Mouse (Mus musculus): Measurements from ENCODE around the gene Smok3b.
"Not testable (repeated sequence)": the region's sequence is repeated elsewhere in the genome, so short reads cannot be mapped to it uniquely, and the experiment has no call there.

The Smok3b gene

DNA sequence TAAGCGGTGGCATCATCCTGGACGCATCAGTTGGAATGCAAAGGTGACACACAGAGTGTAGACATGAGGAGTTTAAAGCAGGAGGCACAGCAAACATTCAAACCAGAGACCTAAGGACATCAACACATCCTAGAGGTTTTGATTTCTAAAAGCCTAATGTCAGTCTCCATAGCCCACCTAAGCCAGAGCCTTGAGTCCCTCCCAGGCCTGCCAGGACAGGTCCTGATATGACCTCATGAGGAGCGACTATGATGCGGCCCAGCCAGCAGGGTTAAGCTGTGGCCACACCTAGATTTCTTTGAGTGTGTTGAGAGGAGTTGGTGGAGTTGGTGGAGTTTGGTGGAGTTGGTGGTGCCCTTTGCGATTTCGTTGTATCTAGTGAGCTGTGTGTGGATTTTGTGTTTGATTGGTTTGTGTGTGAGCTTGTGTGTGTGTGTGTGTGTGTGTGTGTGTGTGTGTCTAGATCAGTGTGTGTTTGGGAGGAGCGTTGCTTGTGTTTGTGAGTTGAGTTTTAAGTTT is at the start of gene Smok3b, which contains the start of gene Smok3a:
Smok3b (plus strand) TSS at position 469 of the 519 bp plus-strand sequence.
Smok3a (plus strand) TSS at position 301 of the 519 bp plus-strand sequence.
- DNase-seq (ENCODE audit: low read depth, low spot score), result not testable (repeated sequence)

- DNase-seq (ENCODE audit: low read depth, low spot score), result no peak
Measured at GRCm38 (mm10) chr5:137973161-137973560, 48.1 kb upstream of the Smok3b start.

DNA sequence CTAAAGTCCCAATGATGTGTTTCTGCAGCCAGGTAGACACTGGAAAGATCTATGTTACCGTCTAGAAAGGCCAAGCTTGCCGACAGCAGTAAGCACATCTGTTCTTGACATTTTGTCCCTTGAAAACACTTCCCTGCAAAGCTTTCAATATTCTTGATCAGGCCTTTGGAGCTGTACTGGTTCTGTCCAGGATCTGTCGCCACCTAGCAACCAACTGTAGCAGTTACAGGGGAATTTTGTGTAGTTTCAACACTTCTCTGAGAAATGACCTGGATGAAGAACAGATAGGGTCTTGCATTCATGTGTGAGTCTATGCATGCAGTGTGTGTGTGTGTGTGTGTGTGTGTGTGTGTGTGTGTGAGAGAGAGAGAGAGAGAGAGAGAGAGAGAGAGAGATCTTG is 47.5 kb upstream of the Smok3b start:
- no peak for DNase-seq (ENCODE audit: low read depth, low spot score)

DNA sequence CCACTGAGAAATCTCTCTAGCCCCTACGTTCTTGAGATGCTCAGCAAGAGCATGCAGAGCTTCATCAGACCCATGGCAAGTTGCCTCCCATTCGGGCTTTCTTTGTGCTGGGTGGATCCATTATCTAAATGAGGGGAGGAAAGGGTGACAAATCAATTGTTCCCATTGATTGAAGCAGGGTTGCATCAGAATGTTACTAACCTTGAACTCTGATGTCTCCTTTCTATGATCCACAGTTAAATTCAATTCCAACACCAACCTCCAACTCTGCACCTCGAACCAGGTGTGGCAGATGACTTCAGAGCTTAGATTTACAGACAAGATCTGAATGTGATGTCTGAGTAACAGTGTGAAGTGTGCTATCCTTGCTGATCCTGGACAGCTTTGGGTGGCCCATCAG is 46.5 kb upstream of the Smok3b start:
- no peak for DNase-seq (ENCODE audit: low read depth, low spot score)

DNA sequence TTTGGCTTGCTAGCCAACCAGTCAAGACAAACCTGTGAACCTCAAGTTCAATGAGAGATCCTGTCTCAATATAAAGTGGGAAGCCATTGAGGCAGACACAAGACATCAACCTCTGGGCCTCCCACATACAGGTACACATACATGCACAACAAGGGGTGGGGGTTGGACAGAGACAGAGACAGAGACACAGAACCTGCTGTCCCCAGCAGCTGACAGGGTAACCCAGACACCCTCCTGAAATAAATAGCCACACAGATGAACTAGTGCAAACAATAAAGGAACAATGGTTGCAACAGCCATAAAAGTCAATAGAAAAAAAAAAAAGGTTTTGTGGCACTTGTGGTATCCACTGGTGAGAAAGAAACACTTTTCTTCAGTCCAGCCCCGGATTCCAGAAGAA is 45.8 kb upstream of the Smok3b start:
- no peak for DNase-seq (ENCODE audit: low read depth, low spot score)

GRCm38 (mm10) chr5:137977291-137977690 is 43.9 kb upstream of the Smok3b start:
- DNase-seq (ENCODE audit: low read depth, low spot score), result no peak

DNA sequence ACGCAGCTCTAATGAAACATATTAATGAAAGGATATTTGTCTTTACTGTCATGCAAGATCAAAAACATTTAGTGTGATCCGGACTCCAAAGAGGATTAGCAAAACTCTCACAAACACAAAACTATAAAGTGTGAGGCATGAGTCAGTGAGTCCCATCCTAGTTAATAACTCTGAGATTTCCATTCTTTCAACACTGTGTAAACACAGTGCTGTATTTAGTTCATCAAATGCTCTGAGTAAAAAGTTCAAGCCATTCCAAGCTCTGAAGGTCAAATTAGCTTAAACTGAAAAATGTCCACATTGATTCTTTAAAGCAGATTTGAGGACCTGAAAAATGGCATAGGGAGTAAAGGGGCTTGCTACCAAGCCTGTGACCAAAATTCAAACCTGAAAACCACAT is 42.1 kb upstream of the Smok3b start:
- DNase-seq (ENCODE audit: low read depth, low spot score), result no peak

DNA sequence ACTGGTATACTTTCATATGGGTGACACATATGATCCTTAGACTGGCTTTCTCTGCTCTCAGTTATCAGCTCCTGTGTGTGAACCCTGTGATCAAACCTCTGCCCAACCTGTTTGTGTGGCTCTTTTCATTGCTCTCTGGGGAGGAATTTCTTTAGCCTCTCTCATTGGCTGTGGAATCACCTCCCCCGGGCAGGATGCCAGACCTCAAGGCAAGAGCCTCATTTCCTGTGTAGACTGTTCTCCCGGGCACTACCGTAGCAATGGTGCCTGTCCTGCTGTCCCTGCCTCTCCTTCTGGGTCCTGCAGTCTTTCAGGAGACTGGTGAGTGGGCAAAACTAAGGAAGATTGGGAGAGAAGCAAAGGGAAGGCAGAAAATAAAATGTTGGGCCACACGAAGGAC is 39.9 kb upstream of the Smok3b start, which contains the start of gene Azgp1:
Azgp1 (plus strand) TSS at position 221 of the 400 bp plus-strand sequence.
- no peak for DNase-seq (ENCODE audit: low read depth, low spot score)

DNA sequence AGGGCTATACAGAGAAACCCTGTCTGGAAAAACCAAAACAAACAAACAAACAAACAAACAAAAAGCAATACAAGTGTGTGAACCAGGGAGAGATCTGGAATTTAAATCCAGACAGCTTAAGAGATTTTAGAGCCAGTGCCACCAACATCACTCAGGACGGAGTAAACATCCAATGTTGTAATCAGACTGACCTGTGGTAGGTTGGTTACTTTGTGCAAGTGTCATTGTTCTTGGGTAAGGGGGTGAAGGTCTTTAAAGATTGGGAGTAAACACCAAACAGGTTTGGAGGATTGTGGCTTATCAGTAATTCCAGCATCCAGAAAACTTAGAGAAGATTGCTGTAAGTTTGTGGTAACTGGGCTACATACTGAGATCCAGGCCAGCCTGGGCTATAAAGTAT is 34.9 kb upstream of the Smok3b start:
- DNase-seq (ENCODE audit: low read depth, low spot score), result no peak

- DNase-seq (ENCODE audit: low read depth, low spot score), result no peak
Measured at GRCm38 (mm10) chr5:138009437-138009836, 11.8 kb upstream of the Smok3b start.

DNA sequence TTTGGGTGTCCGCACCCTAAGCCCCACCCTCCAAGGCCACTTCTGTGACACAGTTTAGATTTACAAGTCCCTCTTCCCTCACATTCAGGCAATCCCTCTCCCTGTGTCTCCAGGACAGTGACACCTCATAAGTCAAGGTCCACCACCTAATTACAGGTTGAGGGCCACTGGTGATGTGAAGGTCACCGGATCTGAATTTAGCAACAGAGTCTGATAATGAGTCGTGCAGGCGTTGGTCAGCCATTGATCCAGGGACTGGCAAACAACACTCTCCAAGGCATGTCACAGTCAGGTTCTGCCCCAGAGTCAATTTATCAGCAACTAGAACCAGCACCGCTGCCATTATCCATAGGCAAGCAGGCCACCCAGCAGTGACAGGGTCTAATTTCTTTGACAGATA is 8.8 kb upstream of the Smok3b start:
- no peak for DNase-seq (ENCODE audit: low read depth, low spot score)

- DNase-seq (ENCODE audit: low read depth, low spot score), result no peak
Measured at GRCm38 (mm10) chr5:138016530-138016929, 4.7 kb upstream of the Smok3b start.

- DNase-seq (ENCODE audit: low read depth, low spot score), result no peak
Measured at GRCm38 (mm10) chr5:138016997-138017396, 4.2 kb upstream of the Smok3b start.

DNA sequence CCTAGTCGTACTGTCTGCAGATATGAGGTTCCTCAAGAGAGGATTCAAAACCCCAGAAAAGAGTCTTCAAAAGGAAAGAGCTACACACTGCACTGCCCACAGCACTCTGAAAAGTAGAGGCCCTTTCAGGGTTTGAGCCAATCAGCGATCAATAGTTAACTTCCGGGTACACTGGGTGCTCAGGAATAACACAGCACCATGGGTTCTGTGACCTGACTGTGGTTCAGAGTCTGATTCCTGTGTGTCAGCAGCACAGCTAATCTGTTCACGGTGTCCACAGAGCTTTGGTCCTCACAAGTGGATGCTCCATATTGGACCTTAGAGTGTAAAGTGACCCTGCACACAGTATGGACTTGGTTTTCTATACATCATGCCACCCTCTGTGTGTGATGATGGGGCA is 1.7 kb upstream of the Smok3b start:
- not testable (repeated sequence) for DNase-seq (ENCODE audit: low read depth, low spot score)

DNA sequence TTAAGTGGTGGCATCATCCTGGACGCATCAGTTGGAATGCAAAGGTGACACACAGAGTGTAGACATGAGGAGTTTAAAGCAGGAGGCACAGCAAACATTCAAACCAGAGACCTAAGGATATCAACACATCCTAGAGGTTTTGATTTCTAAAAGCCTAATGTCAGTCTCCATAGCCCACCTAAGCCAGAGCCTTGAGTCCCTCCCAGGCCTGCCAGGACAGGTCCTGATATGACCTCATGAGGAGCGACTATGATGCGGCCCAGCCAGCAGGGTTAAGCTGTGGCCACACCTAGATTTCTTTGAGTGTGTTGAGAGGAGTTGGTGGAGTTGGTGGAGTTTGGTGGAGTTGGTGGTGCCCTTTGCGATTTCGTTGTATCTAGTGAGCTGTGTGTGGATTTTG is 31.7 kb downstream of the Smok3b start, which contains the start of gene Smok3c:
Smok3c (plus strand) TSS at position 301 of the 400 bp plus-strand sequence.
- DNase-seq (ENCODE audit: low read depth, low spot score), result not testable (repeated sequence)

DNA sequence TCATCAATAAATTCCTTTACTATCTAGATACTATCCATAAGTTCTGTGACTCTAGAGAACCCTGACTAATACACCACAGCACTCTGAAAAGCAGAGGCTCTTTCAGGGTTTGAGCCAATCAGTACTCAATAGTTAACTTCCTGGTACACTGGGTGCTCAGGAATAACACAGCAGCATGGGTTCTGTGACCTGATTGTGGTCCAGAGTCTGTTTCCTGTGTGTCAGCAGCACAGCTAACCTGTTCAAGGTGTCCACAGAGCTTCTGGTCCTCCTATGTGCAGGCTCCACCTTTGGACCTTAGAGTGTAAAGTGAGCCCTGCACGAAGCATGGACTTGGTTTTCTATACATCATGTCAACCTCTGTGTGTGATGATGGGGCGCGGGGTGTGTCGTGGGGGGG is 52.6 kb downstream of the Smok3b start:
- DNase-seq (ENCODE audit: low read depth, low spot score), result no peak

DNA sequence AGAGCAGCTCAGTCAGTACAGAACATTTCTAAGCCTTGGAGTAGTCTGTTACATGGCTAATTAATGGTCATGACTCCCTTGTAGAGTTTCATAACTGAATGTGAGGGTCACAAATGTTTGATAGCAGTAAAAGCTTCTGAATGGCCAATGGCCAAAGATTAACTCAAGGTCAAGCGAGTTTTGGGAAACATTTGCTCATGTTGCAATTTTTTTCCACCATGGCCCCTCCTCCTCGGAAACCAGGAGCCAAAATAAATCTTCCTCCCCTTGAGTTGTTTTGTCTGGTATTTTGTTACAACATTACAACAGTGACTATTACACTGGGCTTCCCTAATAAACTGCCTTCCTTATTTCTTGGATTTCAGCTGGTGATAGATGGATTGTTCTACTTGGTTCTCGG is 54.5 kb downstream of the Smok3b start:
- DNase-seq (ENCODE audit: low read depth, low spot score), result no peak

DNA sequence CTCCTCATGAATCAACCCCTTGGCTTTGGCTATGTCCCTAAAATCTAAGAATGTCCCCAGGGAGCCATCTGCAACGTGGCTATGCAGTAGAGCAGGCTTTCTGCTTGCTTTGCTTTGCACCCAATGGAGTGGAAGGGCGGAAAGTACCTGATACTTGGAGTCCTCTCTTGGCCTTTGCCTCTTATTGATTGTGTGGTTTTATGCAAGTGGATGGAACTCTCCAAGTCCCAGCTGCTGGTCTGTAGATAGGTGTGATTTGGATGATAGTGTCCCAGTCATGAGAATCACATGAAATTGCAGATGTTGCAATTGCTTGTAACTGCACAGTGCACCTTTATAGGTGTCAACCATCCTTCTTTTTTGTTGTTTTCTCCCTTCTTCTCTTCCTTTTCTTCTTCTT is 54.9 kb downstream of the Smok3b start:
- DNase-seq (ENCODE audit: low read depth, low spot score), result no peak

DNA sequence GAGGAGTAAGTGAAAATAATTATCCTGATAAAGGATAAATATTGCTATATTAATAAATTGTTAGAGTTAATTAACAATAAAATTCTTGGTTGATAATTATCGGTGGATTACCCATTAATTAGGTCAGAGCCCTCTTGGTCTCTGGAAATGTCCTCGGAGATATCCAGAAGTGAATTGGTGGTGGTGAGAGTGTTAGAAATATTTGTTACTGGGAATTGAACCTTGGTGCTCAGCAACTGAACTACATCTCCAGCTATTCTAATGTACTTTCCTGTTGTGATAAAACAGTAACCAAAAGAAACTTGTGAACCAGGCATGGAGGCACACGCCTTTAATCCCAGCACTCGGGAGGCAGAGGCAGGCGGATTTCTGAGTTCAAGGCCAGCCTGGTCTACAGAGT is 59.2 kb downstream of the Smok3b start:
- DNase-seq (ENCODE audit: low read depth, low spot score), result no peak

DNA sequence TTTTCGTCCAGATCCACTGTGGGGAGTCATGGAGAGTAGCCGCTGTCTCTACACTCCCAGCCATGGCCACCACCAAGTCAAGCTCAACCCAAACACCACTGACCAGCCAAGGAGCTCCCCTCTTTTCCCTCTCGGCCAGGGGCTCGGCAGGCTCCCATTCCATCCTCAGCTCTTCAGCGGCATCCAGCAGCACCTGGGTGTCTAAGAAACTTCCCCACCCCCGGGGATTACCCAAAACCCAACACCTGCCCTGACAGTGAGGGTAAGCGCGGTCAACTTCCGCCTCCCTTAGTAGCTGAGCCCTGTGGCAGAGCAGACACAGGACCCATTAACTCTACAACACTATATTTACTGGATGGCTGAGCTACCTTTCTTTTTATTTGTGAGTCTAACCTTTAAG is 60.2 kb downstream of the Smok3b start:
- DNase-seq (ENCODE audit: low read depth, low spot score), result no peak

DNA sequence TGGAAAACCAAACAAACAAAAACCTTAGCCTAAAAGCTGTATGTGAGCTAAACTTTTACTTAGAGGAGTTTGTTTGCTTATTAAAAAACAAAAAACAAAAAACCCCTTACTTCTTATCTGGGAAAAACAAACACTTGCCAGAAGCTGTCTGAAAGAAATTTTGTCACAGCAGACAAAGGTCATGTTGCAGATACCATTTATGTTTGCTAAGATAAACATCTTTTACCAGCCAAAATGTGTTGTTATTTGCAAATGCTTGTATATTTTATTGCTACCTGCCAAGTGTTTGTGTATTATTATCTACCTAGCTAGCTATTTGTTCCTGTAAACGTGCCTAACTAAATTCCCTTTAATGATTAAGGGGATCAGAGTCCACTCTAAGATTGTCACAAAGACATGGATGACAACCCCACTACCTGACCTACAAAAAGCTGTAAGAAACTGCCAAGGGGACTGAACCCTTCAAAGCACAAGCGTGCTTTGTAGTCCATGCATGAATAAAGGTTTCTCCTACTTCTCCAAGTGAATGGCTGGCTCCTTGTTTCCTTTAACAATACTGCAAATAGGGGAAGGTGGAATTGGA is 62.2 kb downstream of the Smok3b start:
- no peak for DNase-seq (ENCODE audit: low read depth, low spot score)

DNA sequence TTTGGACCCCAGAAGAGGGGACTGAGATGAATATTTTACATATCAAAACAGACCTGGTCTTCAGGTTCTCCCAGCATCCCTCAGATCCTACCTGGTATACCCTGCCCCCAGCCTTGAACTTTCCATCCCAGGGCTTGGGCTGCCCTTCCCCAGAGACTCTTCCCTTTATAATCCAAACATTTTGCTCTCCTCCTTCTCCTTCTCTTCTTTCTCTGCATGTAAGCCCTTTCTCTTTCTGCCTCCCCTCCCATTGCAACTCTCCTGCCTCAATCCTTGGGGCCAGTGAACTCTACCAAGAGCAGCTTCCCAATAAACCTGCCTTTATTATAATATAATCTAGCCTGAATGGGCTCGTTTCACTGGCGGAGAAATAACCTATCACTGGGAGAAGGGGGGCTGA is 62.7 kb downstream of the Smok3b start:
- no peak for DNase-seq (ENCODE audit: low read depth, low spot score)

DNA sequence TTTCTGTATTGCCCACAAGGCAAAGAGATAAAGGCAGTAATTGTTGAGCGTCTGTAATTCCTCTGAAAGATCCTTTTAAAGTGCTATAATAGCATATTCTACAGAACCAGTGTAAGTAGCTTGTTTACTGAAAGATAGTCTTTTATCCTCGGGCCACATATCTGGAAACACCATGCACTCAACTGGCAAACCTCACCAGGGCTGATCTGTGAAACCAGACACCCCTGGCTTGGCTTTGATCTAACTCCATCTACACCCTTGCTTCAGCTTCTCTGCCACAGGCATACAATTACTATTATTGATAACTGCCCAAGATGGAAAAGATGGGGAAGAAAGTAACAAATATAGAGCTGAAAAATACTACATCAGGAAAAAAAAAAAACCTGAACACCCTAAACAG is 63.3 kb downstream of the Smok3b start:
- no peak for DNase-seq (ENCODE audit: low read depth, low spot score)

GRCm38 (mm10) chr5:138084996-138085395 is 63.8 kb downstream of the Smok3b start, which contains the start of gene Zkscan1:
TSS of gene Zkscan1 (plus strand) at chr5:138085084.
- DNase-seq (ENCODE audit: low read depth, low spot score), result peak; percentile 80
